Mouse (Mus musculus) liver, adult 2 months (tissue): ENCODE measurements around the gene Dclk2. TPM values are rescaled to one million over a fixed set of nuclear protein-coding genes. Genes with fewer than 3 reads are reported as not detected.
A peak's percentile ranks its signal among the peaks of the same experiment; 100 is the strongest.

Experiments
- DNase-seq: peaks from one replicate; pipeline ENCODE4 v3.0.0-alpha.2; 2011; ENCODE audit warnings: low read depth, low spot score; ENCODE audit errors: extremely low read depth
- H3K27ac ChIP-seq: fragments of 200-500 bp; replicated peaks from 2 replicates; pipeline ENCODE4 v1.5.1; 2012; ENCODE audit warnings: low read depth, mild to moderate bottlenecking, control low read depth, inconsistent platforms, low read length; ENCODE audit not compliant: insufficient read depth
- H3K27me3 ChIP-seq: fragments of 200-500 bp; 2 replicates; pipeline ENCODE4 v1.6.1; 2012; ENCODE audit warnings: mild to moderate bottlenecking, moderate library complexity, low read length, inconsistent platforms; ENCODE audit not compliant: control insufficient read depth, insufficient read depth
- H3K36me3 ChIP-seq: fragments of 200-500 bp; 2 replicates; pipeline ENCODE4 v1.6.1; 2012; ENCODE audit warnings: low read length, inconsistent platforms; ENCODE audit not compliant: control insufficient read depth, insufficient read depth
- H3K4me1 ChIP-seq: fragments of 200-500 bp; 2 replicates; pipeline ENCODE4 v1.6.1; 2011; ENCODE audit warnings: low read length; ENCODE audit not compliant: control insufficient read depth, insufficient read depth
- H3K4me3 ChIP-seq: fragments of 200-500 bp; 2 replicates; pipeline ENCODE4 v1.5.1; 2011; ENCODE audit warnings: low read depth, mild to moderate bottlenecking, control low read depth, low read length, moderate library complexity; ENCODE audit not compliant: insufficient read depth
- H3K79me2 ChIP-seq: fragments of 200-500 bp; 2 replicates; pipeline ENCODE4 v1.6.1; 2012; ENCODE audit warnings: inconsistent platforms, mild to moderate bottlenecking, low read length, moderate library complexity; ENCODE audit not compliant: control insufficient read depth, insufficient read depth
- H3K9ac ChIP-seq: fragments of 200-500 bp; 2 replicates; pipeline ENCODE4 v1.6.1; 2012; ENCODE audit warnings: low read depth, mild to moderate bottlenecking, control low read depth, inconsistent platforms, low read length
- CTCF ChIP-seq: fragments of 200-500 bp; IDR thresholded peaks from 2 replicates; pipeline ENCODE4 v1.5.1; 2011; ENCODE audit warnings: low read depth, low read length, control low read depth
- POLR2A ChIP-seq: fragments of 200-500 bp; IDR thresholded peaks from 2 replicates; pipeline ENCODE4 v1.6.1; 2011; ENCODE audit warnings: low read length, control low read depth; ENCODE audit not compliant: insufficient read depth; ENCODE audit errors: extremely low read depth
- whole genome bisulfite sequencing: fragments of 180-500 bp; shearing (Covaris S2); methylation state at CpG from one replicate; pipeline ENCODE4 v1.1.7; 2018; 5-methylcytosine and 5-hydroxymethylcytosine counted together
- polyA plus RNA-seq: library from polyadenylated mRNA; depleted of rRNA; stranded (reverse); fragments of >200 nt; gene quantifications from 2 replicates; pipeline ENCODE4 v1.2.3, GENCODE M21; 2012
- total RNA-seq: library from RNA; depleted of rRNA; stranded (reverse); fragments of >200 nt; gene quantifications from 2 replicates; pipeline ENCODE4 v1.2.3, GENCODE M21; 2014

Dclk2 gene
- total and polyA plus RNA-seq, 2 experiments, result 0.28 to 0.87 TPM

DNA sequence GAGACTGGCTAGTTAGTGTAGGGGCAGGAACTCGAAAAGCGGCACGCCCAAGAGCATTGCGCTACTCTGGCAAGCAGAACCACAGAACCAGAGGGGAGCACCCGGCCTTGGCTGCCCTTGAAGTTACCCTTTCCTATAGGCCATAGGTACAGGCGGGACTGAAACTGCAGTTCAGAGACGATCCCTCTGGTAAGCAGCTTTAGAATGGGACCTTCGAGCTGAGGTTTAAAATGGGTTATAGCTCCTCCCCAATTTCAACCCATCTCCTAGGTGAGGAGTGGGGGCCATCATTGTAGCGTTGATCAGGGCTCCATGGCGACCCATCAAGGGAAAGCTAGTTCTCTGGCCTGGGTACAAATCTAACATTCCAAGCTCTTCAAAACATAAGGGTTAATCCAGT lies 3.0 kb upstream of the Dclk2 start:
- H3K27ac ChIP-seq, result no peak overlapping the region
- H3K79me2 ChIP-seq, result no peaks in the 10 kb centered on the region
- H3K4me3 ChIP-seq, result no peak overlapping the region
- peaks cover 15% of the 10 kb centered on the region for H3K27me3 ChIP-seq
- no peaks in the 10 kb centered on the region for H3K36me3 ChIP-seq
- no peak for TF ChIP-seq CTCF
- no peak for TF ChIP-seq POLR2A
- WGBS, result 86% methylated on average over 10 of the region's 10 CpGs
- H3K9ac ChIP-seq, result no peak overlapping the region
- no peaks in the 10 kb centered on the region for H3K4me1 ChIP-seq
- DNase-seq, result no peak

DNA sequence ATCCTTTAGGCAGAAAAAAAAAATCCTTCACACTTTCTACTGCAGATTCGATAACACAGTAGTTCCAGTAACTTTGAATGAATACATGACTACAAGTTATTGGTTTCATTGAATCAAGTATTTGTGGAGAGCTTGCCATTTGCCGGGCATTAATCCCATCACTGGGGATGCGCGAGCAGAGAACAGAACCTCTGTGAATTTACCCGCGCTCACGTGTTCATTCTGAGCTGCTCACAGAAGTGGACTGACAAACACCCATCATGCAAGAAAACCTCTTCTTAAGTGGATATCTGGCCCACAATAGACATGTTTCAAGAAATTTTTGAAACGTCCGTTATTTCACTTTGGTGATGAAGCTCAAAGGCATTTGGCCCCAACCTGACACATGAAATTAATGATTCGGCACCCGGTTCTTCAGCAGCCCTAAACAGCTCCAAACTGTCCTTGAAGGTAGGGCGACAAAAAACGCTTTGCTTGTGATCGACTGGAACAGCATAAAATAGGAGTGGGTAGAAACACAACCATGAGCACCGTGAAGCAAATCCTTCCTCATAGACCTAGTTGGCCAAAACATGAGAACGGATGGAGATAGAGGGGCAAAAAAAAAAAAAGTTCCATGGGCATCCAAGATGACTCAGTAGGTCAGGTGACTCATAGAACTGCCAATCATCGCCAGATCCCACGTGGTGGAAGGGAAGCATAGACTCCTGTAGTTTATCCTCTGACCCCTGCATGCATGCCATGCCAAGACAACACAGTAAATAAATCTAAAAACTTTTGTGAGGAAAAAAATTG lies 726 bp upstream of the Dclk2 start:
- no peak overlapping the region for H3K9ac ChIP-seq
- peaks cover 15% of the 10 kb centered on the region for H3K27me3 ChIP-seq
- H3K79me2 ChIP-seq, result no peaks in the 10 kb centered on the region
- no peaks in the 10 kb centered on the region for H3K36me3 ChIP-seq
- TF ChIP-seq CTCF (no peak), POLR2A (no peak)
- no peak for DNase-seq
- H3K4me3 ChIP-seq, result no peak overlapping the region
- 69% methylated on average over 18 of the region's 18 CpGs for WGBS
- no peak overlapping the region for H3K27ac ChIP-seq
- no peaks in the 10 kb centered on the region for H3K4me1 ChIP-seq

DNA sequence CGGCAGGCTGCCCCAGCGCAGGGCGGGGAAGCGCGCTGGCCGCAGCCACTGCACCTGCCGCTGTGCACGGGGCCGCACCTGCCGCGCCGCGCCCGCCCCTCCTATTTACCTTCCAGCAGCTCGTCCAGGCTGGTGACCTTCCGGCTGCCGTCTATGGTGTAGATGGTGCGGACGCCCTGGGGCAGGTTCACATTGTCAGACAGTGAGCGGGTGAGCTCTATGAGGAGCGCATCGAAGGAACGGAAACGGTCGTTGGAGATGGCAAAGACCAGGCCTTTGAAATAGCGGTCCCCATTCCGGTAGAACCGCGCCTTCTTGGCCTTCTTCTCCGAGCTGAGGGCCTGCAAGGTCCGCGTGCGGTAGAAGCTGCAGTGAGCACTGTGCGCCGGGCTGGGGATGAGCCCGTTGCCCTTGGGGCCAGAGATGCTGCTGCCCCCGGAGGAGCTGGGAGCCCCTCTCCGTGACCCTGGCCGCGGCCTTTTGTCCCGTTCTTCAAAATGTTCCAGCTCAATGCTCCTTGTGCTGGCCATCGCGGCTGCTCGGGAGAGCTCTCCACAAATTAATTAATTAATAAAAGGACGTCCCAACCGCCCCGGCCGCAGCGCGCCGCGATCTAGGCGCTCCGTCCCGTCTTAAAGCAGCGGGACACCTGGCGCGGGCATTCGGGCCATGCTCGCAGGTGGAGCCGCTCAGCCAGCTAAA lies 860 bp downstream of the Dclk2 start:
- H3K36me3 ChIP-seq, result no peaks in the 10 kb centered on the region
- no peaks in the 10 kb centered on the region for H3K79me2 ChIP-seq
- 3% methylated on average over 61 of the region's 61 CpGs for WGBS
- H3K4me1 ChIP-seq, result no peaks in the 10 kb centered on the region
- no peak for TF ChIP-seq CTCF
- no peak for TF ChIP-seq POLR2A
- no peak overlapping the region for H3K27ac ChIP-seq
- H3K4me3 ChIP-seq, result peak overlapping the region; percentile 84
- DNase-seq, result no peak
- H3K27me3 ChIP-seq, result peaks cover 15% of the 10 kb centered on the region
- H3K9ac ChIP-seq, result peak overlapping the region; percentile 89

DNA sequence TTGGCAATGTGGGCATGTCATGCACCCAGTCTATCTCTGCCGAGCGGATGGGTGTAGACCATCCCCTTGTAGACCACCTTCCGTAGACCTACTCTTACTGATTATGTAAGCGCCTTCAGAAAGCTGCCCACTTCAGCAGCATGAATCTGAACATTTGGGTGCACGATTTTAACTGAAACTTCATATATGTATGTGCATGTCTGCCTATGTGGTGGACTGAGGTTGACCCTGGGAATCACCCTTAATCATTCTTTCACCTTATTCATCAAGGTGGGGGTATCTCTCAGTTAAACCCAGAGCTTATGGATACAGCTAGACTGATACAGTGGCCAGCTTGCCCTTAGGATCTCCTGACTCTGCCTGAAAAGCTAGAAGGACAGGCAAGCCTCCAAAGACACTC lies 3.6 kb downstream of the Dclk2 start:
- DNase-seq, result no peak
- no peak overlapping the region for H3K27ac ChIP-seq
- WGBS, result 99% methylated on average over 5 of the region's 5 CpGs
- TF ChIP-seq CTCF (no peak), POLR2A (no peak)
- no peak overlapping the region for H3K4me3 ChIP-seq
- H3K27me3 ChIP-seq, result peaks cover 11% of the 10 kb centered on the region
- H3K4me1 ChIP-seq, result no peaks in the 10 kb centered on the region
- H3K79me2 ChIP-seq, result no peaks in the 10 kb centered on the region
- H3K36me3 ChIP-seq, result no peaks in the 10 kb centered on the region
- H3K9ac ChIP-seq, result no peak overlapping the region

DNA sequence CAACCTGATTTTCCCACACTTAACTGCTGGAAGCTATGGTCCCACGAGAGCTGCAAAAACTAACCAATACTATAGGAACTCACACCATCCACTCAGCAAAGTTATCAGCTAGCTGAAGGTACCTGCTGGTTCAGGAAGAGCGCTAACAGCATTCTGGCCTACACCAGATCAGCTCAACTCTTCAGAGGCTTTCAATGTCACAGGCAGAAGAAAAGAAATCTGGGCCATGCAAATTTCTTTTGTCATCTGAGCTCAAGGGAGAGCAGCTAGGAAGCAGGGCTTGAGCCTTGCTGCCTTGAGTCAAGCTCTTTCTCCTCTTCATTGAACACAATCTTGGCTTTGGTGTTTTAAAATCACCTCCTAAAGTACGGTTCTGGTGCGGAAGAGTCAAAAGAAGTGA lies 4.0 kb downstream of the Dclk2 start:
- WGBS, result 92% methylated on average over 4 of the region's 4 CpGs
- Histone ChIP-seq H3K9ac (no peak overlapping the region), H3K4me1 (no peaks in the 10 kb centered on the region), H3K4me3 (no peak overlapping the region), H3K79me2 (no peaks in the 10 kb centered on the region), H3K36me3 (no peaks in the 10 kb centered on the region), H3K27ac (no peak overlapping the region), H3K27me3 (peaks cover 11% of the 10 kb centered on the region)
- TF ChIP-seq CTCF, result no peak
- no peak for TF ChIP-seq POLR2A
- DNase-seq, result no peak

DNA sequence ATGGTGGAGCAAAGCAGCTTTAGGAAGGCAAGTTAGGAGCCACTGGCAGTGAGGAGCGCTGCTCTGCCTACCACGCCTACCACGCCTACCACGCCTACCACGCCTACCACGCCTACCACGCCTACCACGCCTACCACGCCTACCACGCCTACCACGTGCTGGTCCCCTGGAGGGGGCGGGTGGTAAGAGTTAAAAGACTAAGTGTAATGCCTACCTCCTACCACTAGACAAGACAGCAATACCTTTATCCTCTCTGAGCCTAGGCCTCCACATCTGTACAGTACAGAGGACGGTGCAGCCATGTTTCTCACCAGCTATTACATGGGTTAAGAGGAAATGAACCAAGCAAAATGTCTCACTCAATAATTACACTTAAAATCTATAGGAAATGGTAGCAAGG lies 5.4 kb downstream of the Dclk2 start:
- peaks cover 2% of the 10 kb centered on the region for H3K27me3 ChIP-seq
- no peak overlapping the region for H3K27ac ChIP-seq
- no peak overlapping the region for H3K4me3 ChIP-seq
- no peaks in the 10 kb centered on the region for H3K79me2 ChIP-seq
- TF ChIP-seq POLR2A (no peak), CTCF (no peak)
- 57% methylated on average over 13 of the region's 13 CpGs for WGBS
- H3K36me3 ChIP-seq, result no peaks in the 10 kb centered on the region
- H3K4me1 ChIP-seq, result no peaks in the 10 kb centered on the region
- no peak for DNase-seq
- no peak overlapping the region for H3K9ac ChIP-seq
